Mouse (Mus musculus) cerebellum, adult 2 months (tissue): ENCODE results near the gene Ccnb1. TPM values are rescaled to one million over a fixed set of nuclear protein-coding genes. Genes with fewer than 3 reads are reported as not detected.

ENCODE experiments used
- DNase-seq, 2 experiments: peaks; one replicate each; pipeline ENCODE4 v3.0.0; 2021
- H3K27ac ChIP-seq: fragments of 200-500 bp; 2 replicates; pipeline ENCODE4 v1.5.1; 2012; ENCODE audit warnings: low read length, control low read depth, inconsistent platforms; ENCODE audit not compliant: insufficient read depth
- H3K27me3 ChIP-seq: fragments of 200-500 bp; 2 replicates; pipeline ENCODE4 v1.6.1; 2012; ENCODE audit warnings: inconsistent platforms, mild to moderate bottlenecking, low read length, moderate library complexity; ENCODE audit not compliant: control insufficient read depth, insufficient read depth
- H3K4me1 ChIP-seq: fragments of 200-500 bp; 2 replicates; pipeline ENCODE4 v1.6.1; 2011; ENCODE audit warnings: low read length; ENCODE audit not compliant: control insufficient read depth, insufficient read depth
- H3K4me3 ChIP-seq: fragments of 200-500 bp; replicated peaks from 2 replicates; pipeline ENCODE3; 2011; ENCODE audit warnings: mild to moderate bottlenecking, low read depth, low read length, control low read depth; ENCODE audit not compliant: insufficient read depth
- CTCF ChIP-seq: fragments of 200-500 bp; IDR thresholded peaks from 2 replicates; pipeline ENCODE4 v1.5.1; 2011; ENCODE audit warnings: low read depth, mild to moderate bottlenecking, control low read depth, low read length, moderate library complexity, borderline replicate concordance; ENCODE audit not compliant: insufficient read depth
- POLR2A ChIP-seq: fragments of 200-500 bp; IDR thresholded peaks from 2 replicates; pipeline ENCODE4 v1.6.1; 2011; ENCODE audit warnings: low read length, control low read depth, borderline replicate concordance; ENCODE audit not compliant: insufficient read depth
- whole genome bisulfite sequencing: fragments of 180-500 bp; shearing (Covaris S2); methylation state at CpG from one replicate; pipeline ENCODE4 v1.1.7; 2018; 5-methylcytosine and 5-hydroxymethylcytosine counted together
- polyA plus RNA-seq: library from polyadenylated mRNA; depleted of rRNA; stranded (reverse); fragments of >200 nt; gene quantifications from 2 replicates; pipeline ENCODE4 v1.2.3, GENCODE M21; 2012; rRNA removed

Gene Ccnb1
- polyA plus RNA-seq, result 0.18 and 0.33 TPM in 2 replicates

DNA sequence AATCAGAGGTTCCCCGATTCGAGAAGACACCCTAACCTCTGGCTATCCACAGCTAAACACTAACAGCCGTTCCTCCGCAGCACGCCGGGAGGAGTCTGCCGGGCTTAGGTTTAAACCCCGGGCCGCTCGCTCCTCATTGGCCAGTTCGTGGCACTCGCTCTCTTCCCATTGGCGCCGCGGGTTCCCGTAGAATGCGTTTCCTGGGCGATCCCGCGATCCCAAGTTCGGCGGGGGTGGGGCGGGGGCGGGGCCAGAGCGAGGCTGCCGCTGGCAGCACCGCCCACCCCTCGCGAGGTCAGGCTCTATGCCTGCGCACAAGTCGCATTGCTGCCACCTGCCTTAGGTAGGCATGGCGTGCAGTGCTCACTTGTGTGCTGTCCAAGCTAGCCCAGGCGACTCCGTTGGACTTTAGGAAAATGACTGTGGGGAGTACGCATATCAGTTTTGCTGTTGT, at the start of gene Ccnb1:
Gene Ccnb1 (minus strand): TSS at position 157 of the 454 bp plus-strand sequence.
- Histone ChIP-seq H3K27me3 (no peaks in the 10 kb centered on the region), H3K4me1 (no peaks in the 10 kb centered on the region), H3K4me3 (peak within 1 kb of the TSS; percentile 53), H3K27ac (no peak within 1 kb of the TSS)
- TF ChIP-seq POLR2A (peak; percentile 51; the same call in 1 of the 2 replicates), CTCF (peak; percentile 29; the same call in 1 of the 2 replicates)
- WGBS, result under 1% methylated on average over 35 of the region's 35 CpGs
- peak; percentile 90 for DNase-seq

GRCm38 (mm10) chr13:100834777-100835176, 48.4 kb upstream of the Ccnb1 start:
- DNase-seq, result no peak
- no peak overlapping the region for H3K27ac ChIP-seq
- no peaks in the 10 kb centered on the region for H3K27me3 ChIP-seq
- no peak overlapping the region for H3K4me3 ChIP-seq
- peaks cover 4% of the 10 kb centered on the region; the same call in 1 of the 2 replicates for H3K4me1 ChIP-seq
- no peak for TF ChIP-seq POLR2A
- no peak for TF ChIP-seq CTCF

DNA sequence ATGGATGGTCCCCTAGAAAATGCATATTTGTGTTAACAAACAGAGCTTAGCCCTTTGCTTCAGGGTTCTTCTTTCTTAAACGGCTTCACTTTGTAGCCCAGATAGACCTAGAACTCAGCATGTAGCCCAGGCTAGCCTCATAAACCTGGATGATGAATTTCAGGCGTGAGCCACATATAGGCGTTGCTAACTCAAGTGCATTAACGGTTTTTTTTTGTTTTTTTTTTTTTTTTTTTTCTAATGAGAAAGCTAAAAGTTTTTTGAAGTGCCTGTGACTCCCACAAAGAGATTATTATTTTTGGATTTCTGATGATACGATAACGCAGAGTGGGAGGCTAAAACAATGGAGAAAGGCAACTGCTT, 47.3 kb upstream of the Ccnb1 start:
- H3K27me3 ChIP-seq, result no peaks in the 10 kb centered on the region
- no peak for TF ChIP-seq CTCF
- no peak for TF ChIP-seq POLR2A
- 47% methylated on average over 6 of the region's 6 CpGs for WGBS
- DNase-seq, result no peak
- peak overlapping the region; percentile 19 for H3K4me3 ChIP-seq
- H3K27ac ChIP-seq, result no peak overlapping the region
- peaks cover 6% of the 10 kb centered on the region; the same call in 1 of the 2 replicates for H3K4me1 ChIP-seq

GRCm38 (mm10) chr13:100832741-100833639, 46.6 kb upstream of the Ccnb1 start, which contains the start of gene Slc30a5:
Slc30a5 (minus strand) TSS chr13:100833427.
- Histone ChIP-seq H3K27me3 (no peaks in the 10 kb centered on the region), H3K4me1 (peaks cover 6% of the 10 kb centered on the region; the same call in 1 of the 2 replicates), H3K27ac (peak within 1 kb of the TSS; percentile 63; the same call in 1 of the 2 replicates), H3K4me3 (peak within 1 kb of the TSS; percentile 81)
- TF ChIP-seq POLR2A (peak; percentile 75), CTCF (peak; percentile 78)
- under 1% methylated on average over 93 of the region's 94 CpGs for WGBS
- peak; percentile 99 for DNase-seq

DNA sequence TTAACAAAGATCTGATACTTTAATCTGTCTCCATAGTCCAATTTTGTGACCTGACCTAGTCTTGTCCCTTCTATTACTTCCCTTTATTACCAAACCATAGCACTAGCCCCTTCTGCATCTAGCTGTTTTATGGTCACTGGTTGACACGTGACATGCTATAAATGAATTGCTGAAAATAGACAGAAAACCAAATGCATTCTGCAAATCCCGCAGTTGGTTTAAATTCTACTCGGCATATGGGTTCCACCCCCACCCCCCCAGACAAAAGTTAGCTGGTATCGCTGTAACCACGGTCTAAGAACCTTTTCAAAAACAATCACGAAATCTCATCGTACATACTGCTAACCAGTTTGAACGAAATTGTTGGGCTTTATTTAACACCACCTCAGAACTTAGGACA, 45.8 kb upstream of the Ccnb1 start:
- Histone ChIP-seq H3K27me3 (no peaks in the 10 kb centered on the region), H3K4me1 (peaks cover 6% of the 10 kb centered on the region; the same call in 1 of the 2 replicates), H3K4me3 (peak overlapping the region; percentile 81), H3K27ac (no peak overlapping the region)
- TF ChIP-seq CTCF, result no peak
- TF ChIP-seq POLR2A, result no peak
- WGBS, result 0% methylated on average over 8 of the region's 8 CpGs
- DNase-seq, result no peak

GRCm38 (mm10) chr13:100831123-100831522, 44.8 kb upstream of the Ccnb1 start:
- peaks cover 6% of the 10 kb centered on the region; the same call in 1 of the 2 replicates for H3K4me1 ChIP-seq
- H3K27me3 ChIP-seq, result no peaks in the 10 kb centered on the region
- WGBS, result 76% methylated on average over 6 of the region's 6 CpGs
- DNase-seq, result no peak
- TF ChIP-seq POLR2A (no peak), CTCF (no peak)
- peak overlapping the region; percentile 8 for H3K4me3 ChIP-seq
- H3K27ac ChIP-seq, result no peak overlapping the region; the same call in 1 of the 2 replicates

- WGBS, result 91% methylated on average over 9 of the region's 9 CpGs
- no peak for TF ChIP-seq POLR2A
- no peak for TF ChIP-seq CTCF
- DNase-seq, result no peak
Measured at GRCm38 (mm10) chr13:100825627-100826410, 39.4 kb upstream of the Ccnb1 start.

More at GRCm38 (mm10) chr13:100825627-100826410, 39.4 kb upstream of the Ccnb1 start:
- Histone ChIP-seq H3K27me3 (no peaks in the 10 kb centered on the region), H3K4me1 (0 out of 2 replicates have a peak, but pooled peaks cover 3% of the 10 kb centered on the region), H3K4me3 (no peak overlapping the region), H3K27ac (no peak overlapping the region)
